ENCODE assay signal across 8 mouse cellular contexts in genomic region chr7:141061269-141061692, GRCm38 (mm10). TPM values are rescaled to one million over a fixed set of nuclear protein-coding genes. Genes with fewer than 3 reads are reported as not detected.
DNase-seq lines count a peak whose midpoint lies in the region; ATAC-seq and TF ChIP-seq lines count a peak whose summit lies in the region.

No protein-coding gene starts in this region.

- H3K4me1 ChIP-seq in kidney, postnatal 0 days (replicated peaks; ENCODE audit: insufficient read depth, low read length): peaks cover 11% of the 10 kb centered on the region
- H3K4me1 ChIP-seq in brown adipose tissue, adult 24 weeks (ENCODE audit: control insufficient read depth, insufficient read depth, insufficient read length, low read length): no peaks in the 10 kb centered on the region
- H3K4me1 ChIP-seq in forebrain, embryonic 14.5 days (ENCODE audit: control insufficient read depth, insufficient read depth, low read length): peaks cover 17% of the 10 kb centered on the region; the same call in 1 of the 2 replicates

- WGBS in kidney, postnatal 0 days: 1% methylated on average over 37 of the region's 37 CpGs
- WGBS in forebrain, embryonic 14.5 days: under 1% methylated on average over 37 of the region's 37 CpGs

- no peaks in the 10 kb centered on the region for H3K36me3 ChIP-seq in kidney, postnatal 0 days (ENCODE audit: insufficient read depth, low read length)
- H3K36me3 ChIP-seq in forebrain, embryonic 14.5 days (ENCODE audit: control insufficient read depth, insufficient read depth, low read length): peaks cover 27% of the 10 kb centered on the region

- peak; percentile 46 for ATAC-seq in kidney, postnatal 0 days (replicated peaks; ENCODE audit: low FRiP score, low read depth)
- peak; percentile 66 for ATAC-seq in forebrain, embryonic 14.5 days

- no peak for DNase-seq in kidney, postnatal 0 days (ENCODE audit: low spot score)
- no peak for DNase-seq in kidney, postnatal 10 days
- peak; percentile 39 for DNase-seq in forebrain, embryonic 14.5 days (ENCODE audit: low spot score)
- peak; percentile 64 for DNase-seq in mesoderm, embryonic 11.5 days (ENCODE audit: low read depth, low spot score)
- DNase-seq in urinary bladder, postnatal 14 days (ENCODE audit: low spot score): no peak
- DNase-seq in ovary, postnatal 36 days (ENCODE audit: low spot score): no peak
- DNase-seq in frontal cortex, adult 2 months (ENCODE audit: extremely low spot score in 1 of 2, low spot score in 1 of 2): no peak

- no peaks in the 10 kb centered on the region for H3K9me3 ChIP-seq in kidney, postnatal 0 days (replicated peaks; ENCODE audit: low read length)
- H3K9me3 ChIP-seq in forebrain, embryonic 14.5 days (replicated peaks; ENCODE audit: control insufficient read depth, low read length): no peaks in the 10 kb centered on the region

- H3K27me3 ChIP-seq in kidney, postnatal 0 days (ENCODE audit: insufficient read depth, low read length): no peaks in the 10 kb centered on the region; the same call in 1 of the 2 replicates
- H3K27me3 ChIP-seq in forebrain, embryonic 14.5 days (replicated peaks; ENCODE audit: control insufficient read depth, insufficient read depth, low read length): no peaks in the 10 kb centered on the region

- H3K27ac ChIP-seq in kidney, postnatal 0 days: no peak overlapping the region
- H3K27ac ChIP-seq in brown adipose tissue, adult 24 weeks (replicated peaks; ENCODE audit: low read depth, low read length): no peak overlapping the region
- H3K27ac ChIP-seq in forebrain, embryonic 14.5 days (ENCODE audit: low read depth, low read length): peak overlapping the region; percentile 80

- H3K4me2 ChIP-seq in kidney, postnatal 0 days (ENCODE audit: low read length): peak overlapping the region; percentile 98
- H3K4me2 ChIP-seq in forebrain, embryonic 14.5 days (ENCODE audit: low read length): peak overlapping the region; percentile 82

- peak overlapping the region; percentile 58 for H3K4me3 ChIP-seq in kidney, postnatal 0 days (replicated peaks; ENCODE audit: low read depth, low read length)
- peak overlapping the region; percentile 20; the same call in 1 of the 2 replicates for H3K4me3 ChIP-seq in brown adipose tissue, adult 24 weeks (ENCODE audit: insufficient read depth, low read depth, low read length)
- peak overlapping the region; percentile 94 for H3K4me3 ChIP-seq in forebrain, embryonic 14.5 days (ENCODE audit: low read depth, low read length)

- TF ChIP-seq CTCF in kidney, postnatal 0 days (IDR thresholded peaks at IDR 0.05; ENCODE audit: low read depth): no peak

- H3K9ac ChIP-seq in kidney, postnatal 0 days (ENCODE audit: low read depth, low read length): peak overlapping the region; percentile 67
- H3K9ac ChIP-seq in forebrain, embryonic 14.5 days (ENCODE audit: low read length): peak overlapping the region; percentile 97

RNA-seq across cellular contexts. Expression of gene B4galnt4, which starts 0.4 kb away (rescaled TPM):
- 6.4 and 7.4 TPM in 2 replicates for polyA plus RNA-seq in kidney, postnatal 0 days (2015; fragmentation: Nextera tagmentation; extraction: Ambion mirVana)
- polyA plus RNA-seq in brown adipose tissue, adult 24 weeks (2012; ENCODE audit: insufficient read depth, insufficient read length, missing spikeins): not detected in 2 replicates
- 29.1 and 29.5 TPM in 2 replicates for polyA plus RNA-seq in forebrain, embryonic 14.5 days (2014; fragmentation: Nextera tagmentation; extraction: Ambion mirVana)
- 99.1 and 103 TPM in 2 replicates for polyA plus RNA-seq in frontal cortex, adult 2 months (2012; rRNA removed)

RNA-seq across cellular contexts. Expression of gene Pkp3, which starts 16.7 kb away (rescaled TPM):
- 11.1 and 13.4 TPM in 2 replicates for polyA plus RNA-seq in kidney, postnatal 0 days (2015; fragmentation: Nextera tagmentation; extraction: Ambion mirVana)
- 1.6 TPM in 1 of 2 replicates, not detected in the other for polyA plus RNA-seq in brown adipose tissue, adult 24 weeks (2012; ENCODE audit: insufficient read depth, insufficient read length, missing spikeins)
- polyA plus RNA-seq in forebrain, embryonic 14.5 days (2014; fragmentation: Nextera tagmentation; extraction: Ambion mirVana): not detected in 2 replicates
- 0.11 and 0.22 TPM in 2 replicates for polyA plus RNA-seq in frontal cortex, adult 2 months (2012; rRNA removed)

RNA-seq across cellular contexts. Expression of gene Gm17387, which starts 32.4 kb away (rescaled TPM):
- not detected in 2 replicates for polyA plus RNA-seq in kidney, postnatal 0 days (2015; fragmentation: Nextera tagmentation; extraction: Ambion mirVana)
- not detected in 2 replicates for polyA plus RNA-seq in brown adipose tissue, adult 24 weeks (2012; ENCODE audit: insufficient read depth, insufficient read length, missing spikeins)
- polyA plus RNA-seq in forebrain, embryonic 14.5 days (2014; fragmentation: Nextera tagmentation; extraction: Ambion mirVana): not detected in 2 replicates
- not detected in 2 replicates for polyA plus RNA-seq in frontal cortex, adult 2 months (2012; rRNA removed)

RNA-seq across cellular contexts. Expression of gene Sigirr, which starts 39.1 kb away (rescaled TPM):
- polyA plus RNA-seq in kidney, postnatal 0 days (2015; fragmentation: Nextera tagmentation; extraction: Ambion mirVana): 54.1 and 59.6 TPM in 2 replicates
- 1.1 and 2.9 TPM in 2 replicates for polyA plus RNA-seq in brown adipose tissue, adult 24 weeks (2012; ENCODE audit: insufficient read depth, insufficient read length, missing spikeins)
- 2.4 and 2.5 TPM in 2 replicates for polyA plus RNA-seq in forebrain, embryonic 14.5 days (2014; fragmentation: Nextera tagmentation; extraction: Ambion mirVana)
- 3.7 and 4.0 TPM in 2 replicates for polyA plus RNA-seq in frontal cortex, adult 2 months (2012; rRNA removed)

RNA-seq across cellular contexts. Expression of gene Ifitm6, which starts 43.6 kb away (rescaled TPM):
- 1.1 and 1.5 TPM in 2 replicates for polyA plus RNA-seq in kidney, postnatal 0 days (2015; fragmentation: Nextera tagmentation; extraction: Ambion mirVana)
- polyA plus RNA-seq in brown adipose tissue, adult 24 weeks (2012; ENCODE audit: insufficient read depth, insufficient read length, missing spikeins): 2.1 TPM in 1 of 2 replicates, not detected in the other
- 0.27 and 0.37 TPM in 2 replicates for polyA plus RNA-seq in forebrain, embryonic 14.5 days (2014; fragmentation: Nextera tagmentation; extraction: Ambion mirVana)
- 0.86 and 1.0 TPM in 2 replicates for polyA plus RNA-seq in frontal cortex, adult 2 months (2012; rRNA removed)

Comparison
In these comparisons a context has a peak if more than half of its experiments do, and no peak if none do; other contexts are left out.
1. DNase-seq: peak in forebrain, embryonic 14.5 days (single experiment) and mesoderm, embryonic 11.5 days (single experiment); none in kidney, postnatal 0 days (single experiment), kidney, postnatal 10 days (single experiment), urinary bladder, postnatal 14 days (single experiment), ovary, postnatal 36 days (single experiment) and frontal cortex, adult 2 months (0 of 2).
2. H3K4me3 ChIP-seq: peak in every context shown above with its lines; median percentile 94 in forebrain, embryonic 14.5 days; 58 in kidney, postnatal 0 days; 20 in brown adipose tissue, adult 24 weeks.